Mouse (Mus musculus) hindbrain, embryonic 16.5 days (tissue): ENCODE results near the gene Gm45194. TPM values are rescaled to one million over a fixed set of nuclear protein-coding genes. Genes with fewer than 3 reads are reported as not detected.

Source experiments
- ATAC-seq: fragments of 200-750 bp; cut with Nextera tagmentation; 2 replicates; pipeline ENCODE4 v1.8.0; 2017; ENCODE audit warnings: moderate TSS enrichment, moderate library complexity
- H3K27ac ChIP-seq: fragments of 300-500 bp; sonication (generic); 2 replicates; pipeline ENCODE4 v1.5.1; 2014; ENCODE audit warnings: low read depth, mild to moderate bottlenecking, control low read depth, low read length, moderate library complexity
- H3K27me3 ChIP-seq: fragments of 300-500 bp; sonication (generic); replicated peaks from 2 replicates; pipeline ENCODE4 v1.6.1; 2014; ENCODE audit warnings: low read length; ENCODE audit not compliant: control insufficient read depth, insufficient read depth
- H3K36me3 ChIP-seq: fragments of 300-500 bp; sonication (generic); 2 replicates; pipeline ENCODE4 v1.6.1; 2014; ENCODE audit warnings: mild to moderate bottlenecking, low read length, moderate library complexity, mixed read lengths; ENCODE audit not compliant: control insufficient read depth, insufficient read depth
- H3K4me1 ChIP-seq: fragments of 300-500 bp; sonication (generic); 2 replicates; pipeline ENCODE4 v1.6.1; 2014; ENCODE audit warnings: low read depth, low read length; ENCODE audit not compliant: control insufficient read depth, insufficient read depth
- H3K4me2 ChIP-seq: fragments of 300-500 bp; sonication (generic); 2 replicates; pipeline ENCODE4 v1.6.1; 2014; ENCODE audit warnings: mild to moderate bottlenecking, low read length, control low read depth, moderate library complexity
- H3K4me3 ChIP-seq: fragments of 300-500 bp; sonication (generic); 2 replicates; pipeline ENCODE4 v1.5.1; 2014; ENCODE audit warnings: mild to moderate bottlenecking, low read length, control low read depth, moderate library complexity
- H3K9ac ChIP-seq: fragments of 300-500 bp; sonication (generic); 2 replicates; pipeline ENCODE4 v1.6.1; 2014; ENCODE audit warnings: low read depth, mild to moderate bottlenecking, control low read depth, low read length, moderate library complexity
- H3K9me3 ChIP-seq: fragments of 300-500 bp; sonication (generic); 2 replicates; pipeline ENCODE4 v1.6.1; 2014; ENCODE audit warnings: mild to moderate bottlenecking, low read length, moderate library complexity; ENCODE audit not compliant: control insufficient read depth
- WGBS: fragments of 180-500 bp; shearing (Covaris S2); extraction: QIAGEN DNeasy Blood & Tissue Kit; methylation state at CpG from one replicate; pipeline ENCODE4 v1.1.7; 2014; 5-methylcytosine and 5-hydroxymethylcytosine counted together
- polyA plus RNA-seq: library from polyadenylated mRNA; unstranded; fragments of >200 nt; fragmentation: Nextera tagmentation; extraction: Ambion mirVana; gene quantifications from 2 replicates; pipeline ENCODE4 v1.2.1, GENCODE M21; 2015

The Gm45194 gene
- polyA plus RNA-seq = 0.36 and 0.41 TPM in 2 replicates

GRCm38 (mm10) chrX:111891089-111891488 lies at the start of gene Gm45194:
Gene Gm45194 (plus strand): TSS chrX:111891389.
- Histone ChIP-seq H3K9ac (no peak within 1 kb of the TSS), H3K4me3 (no peak within 1 kb of the TSS), H3K36me3 (no peaks in the 10 kb centered on the region), H3K27ac (no peak within 1 kb of the TSS), H3K9me3 (peaks cover 2% of the 10 kb centered on the region; the same call in 1 of the 2 replicates), H3K4me1 (no peaks in the 10 kb centered on the region), H3K4me2 (no peak within 1 kb of the TSS), H3K27me3 (no peaks in the 10 kb centered on the region)
- ATAC-seq = no peak
- WGBS = 40% methylated on average over 2 of the region's 2 CpGs

GRCm38 (mm10) chrX:111855878-111856277 lies 35.3 kb upstream of the Gm45194 start:
- H3K4me1 ChIP-seq = no peaks in the 10 kb centered on the region
- H3K9me3 ChIP-seq = no peaks in the 10 kb centered on the region
- H3K4me2 ChIP-seq = no peak overlapping the region
- H3K9ac ChIP-seq = no peak overlapping the region
- ATAC-seq = no peak
- no peaks in the 10 kb centered on the region for H3K27me3 ChIP-seq
- no peak overlapping the region for H3K4me3 ChIP-seq
- 39% methylated on average over 3 of the region's 3 CpGs for WGBS
- H3K27ac ChIP-seq = no peak overlapping the region
- H3K36me3 ChIP-seq = no peaks in the 10 kb centered on the region

GRCm38 (mm10) chrX:111881251-111881650 lies 9.9 kb upstream of the Gm45194 start:
- Histone ChIP-seq H3K9ac (no peak overlapping the region), H3K4me1 (no peaks in the 10 kb centered on the region), H3K27me3 (no peaks in the 10 kb centered on the region), H3K27ac (no peak overlapping the region), H3K4me3 (no peak overlapping the region), H3K4me2 (no peak overlapping the region), H3K36me3 (no peaks in the 10 kb centered on the region), H3K9me3 (no peaks in the 10 kb centered on the region)
- WGBS = 64% methylated on average over 5 of the region's 5 CpGs
- ATAC-seq = no peak

- Histone ChIP-seq H3K4me1 (no peaks in the 10 kb centered on the region), H3K9me3 (peaks cover 2% of the 10 kb centered on the region; the same call in 1 of the 2 replicates), H3K4me2 (peak overlapping the region; percentile 70), H3K4me3 (peak overlapping the region; percentile 55), H3K27me3 (no peaks in the 10 kb centered on the region), H3K36me3 (no peaks in the 10 kb centered on the region), H3K9ac (peak overlapping the region; percentile 57; the same call in 1 of the 2 replicates), H3K27ac (no peak overlapping the region)
- WGBS = 20% methylated on average over 57 of the region's 71 CpGs
- ATAC-seq = peak; percentile 20; the same call in 1 of the 2 replicates
Observed at GRCm38 (mm10) chrX:111894321-111895050, 3.3 kb downstream of the Gm45194 start.

- Histone ChIP-seq H3K27me3 (no peaks in the 10 kb centered on the region), H3K4me3 (peak overlapping the region; percentile 55), H3K4me1 (no peaks in the 10 kb centered on the region), H3K4me2 (peak overlapping the region; percentile 70), H3K27ac (no peak overlapping the region), H3K9ac (peak overlapping the region; percentile 57), H3K36me3 (no peaks in the 10 kb centered on the region), H3K9me3 (peaks cover 2% of the 10 kb centered on the region; the same call in 1 of the 2 replicates)
- 37% methylated on average over 28 of the region's 70 CpGs for WGBS
- ATAC-seq = peak; percentile 34; the same call in 1 of the 2 replicates
Observed at GRCm38 (mm10) chrX:111895084-111895779, 4.0 kb downstream of the Gm45194 start.

- Histone ChIP-seq H3K9ac (no peak overlapping the region), H3K4me3 (no peak overlapping the region), H3K9me3 (no peaks in the 10 kb centered on the region), H3K4me2 (no peak overlapping the region), H3K27ac (no peak overlapping the region), H3K4me1 (no peaks in the 10 kb centered on the region), H3K36me3 (no peaks in the 10 kb centered on the region), H3K27me3 (no peaks in the 10 kb centered on the region)
- no peak for ATAC-seq
Observed at GRCm38 (mm10) chrX:111917422-111917821, 26.2 kb downstream of the Gm45194 start.

GRCm38 (mm10) chrX:111960909-111961308 lies 69.7 kb downstream of the Gm45194 start:
- no peak overlapping the region for H3K4me3 ChIP-seq
- ATAC-seq = no peak
- no peaks in the 10 kb centered on the region for H3K27me3 ChIP-seq
- no peaks in the 10 kb centered on the region for H3K4me1 ChIP-seq
- H3K27ac ChIP-seq = no peak overlapping the region
- H3K4me2 ChIP-seq = no peak overlapping the region
- WGBS = 76% methylated on average over 4 of the region's 4 CpGs
- no peaks in the 10 kb centered on the region for H3K36me3 ChIP-seq
- H3K9me3 ChIP-seq = no peaks in the 10 kb centered on the region
- no peak overlapping the region for H3K9ac ChIP-seq

- no peaks in the 10 kb centered on the region for H3K27me3 ChIP-seq
Observed at GRCm38 (mm10) chrX:111999661-112000060, 108.5 kb downstream of the Gm45194 start.

GRCm38 (mm10) chrX:112010707-112011106 lies 119.5 kb downstream of the Gm45194 start, which contains the start of gene Tex16:
Gene Tex16 (plus strand): TSS chrX:112011007.
- no peaks in the 10 kb centered on the region for H3K9me3 ChIP-seq
- ATAC-seq = no peak

More at GRCm38 (mm10) chrX:111999661-112000060, 108.5 kb downstream of the Gm45194 start:
- Histone ChIP-seq H3K4me2 (no peak overlapping the region), H3K4me3 (no peak overlapping the region), H3K36me3 (no peaks in the 10 kb centered on the region), H3K27ac (no peak overlapping the region), H3K9ac (no peak overlapping the region), H3K4me1 (no peaks in the 10 kb centered on the region), H3K9me3 (no peaks in the 10 kb centered on the region)
- no peak for ATAC-seq
- WGBS = 42% methylated on average over 1 of the region's 1 CpGs

More at GRCm38 (mm10) chrX:112010707-112011106, 119.5 kb downstream of the Gm45194 start, which contains the start of gene Tex16:
- Histone ChIP-seq H3K36me3 (no peaks in the 10 kb centered on the region), H3K4me1 (no peaks in the 10 kb centered on the region), H3K9ac (no peak within 1 kb of the TSS), H3K4me3 (no peak within 1 kb of the TSS), H3K4me2 (no peak within 1 kb of the TSS), H3K27me3 (no peaks in the 10 kb centered on the region), H3K27ac (no peak within 1 kb of the TSS)
